Mouse (Mus musculus) T-helper 1 cell (primary cell): ENCODE measurements at regions not wholly inside any gene's neighbourhood (a gene's known extent, or its start where the extent isn't known, plus 50 kb on each side); places are given as distances from the start of the nearest gene placed in this dataset.

Experiments used
- in situ Hi-C: fragments of 300-600 bp; cut with MboI, MseI; formaldehyde crosslinking; loops from one replicate; pipeline ENCODE4 v1.15.1; 2025; ENCODE audit warnings: high pct_unique_total_duplicates

DNA sequence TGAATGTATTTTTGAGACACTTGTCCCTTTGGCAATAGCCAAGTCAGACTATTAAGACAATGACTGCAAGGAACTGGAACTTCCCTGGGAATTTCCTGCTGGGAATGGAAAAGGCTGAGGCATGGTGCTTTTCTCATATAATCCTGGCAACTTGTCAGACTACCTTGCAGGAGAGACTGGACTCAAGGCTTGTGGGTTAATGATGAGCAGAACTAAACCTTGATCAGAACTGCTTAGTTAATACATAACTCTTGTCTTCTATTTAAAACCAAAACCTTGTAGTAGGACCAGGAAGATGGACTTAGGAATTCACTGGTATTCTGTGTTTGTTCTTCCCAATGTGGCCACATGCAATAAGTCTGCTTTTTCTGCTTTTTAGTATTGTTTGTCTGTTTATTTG, 579.3 kb upstream of the Plxna2 start:
- in situ Hi-C loops = no loop called here

DNA sequence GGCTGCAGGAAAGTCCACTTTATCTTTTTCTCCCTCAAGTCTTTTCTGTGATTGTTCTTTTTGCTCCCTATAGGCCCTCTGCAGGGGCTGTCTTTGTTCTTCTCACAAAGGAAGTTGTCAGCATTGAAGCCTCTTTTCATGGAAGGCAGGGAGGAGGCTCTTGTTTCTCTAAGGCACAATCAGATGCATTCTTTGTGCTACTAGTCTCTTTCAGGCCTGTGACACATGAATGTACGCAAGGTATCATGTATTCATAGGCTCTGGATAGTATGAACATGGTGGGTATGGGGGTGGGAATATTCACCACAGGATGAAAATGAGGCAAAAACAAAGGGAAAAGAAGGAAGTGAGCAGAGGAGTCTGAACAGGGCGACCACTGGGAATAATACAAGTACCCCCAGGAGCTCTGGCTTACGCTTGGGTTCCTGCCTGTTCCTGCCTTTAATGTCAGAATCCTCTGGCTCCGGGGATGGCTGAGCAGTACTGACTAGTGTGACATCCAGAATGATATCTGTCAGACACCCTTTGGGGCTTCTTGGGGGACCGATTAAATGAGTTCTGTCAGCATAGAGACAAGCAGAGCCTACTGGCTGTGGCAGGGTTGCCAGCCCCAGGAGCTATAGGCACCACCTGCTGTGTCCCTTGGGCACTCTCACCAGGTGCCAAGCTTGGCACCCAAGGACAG, 583.7 kb upstream of the Plxna2 start:
- in situ Hi-C loops = no loop called here

DNA sequence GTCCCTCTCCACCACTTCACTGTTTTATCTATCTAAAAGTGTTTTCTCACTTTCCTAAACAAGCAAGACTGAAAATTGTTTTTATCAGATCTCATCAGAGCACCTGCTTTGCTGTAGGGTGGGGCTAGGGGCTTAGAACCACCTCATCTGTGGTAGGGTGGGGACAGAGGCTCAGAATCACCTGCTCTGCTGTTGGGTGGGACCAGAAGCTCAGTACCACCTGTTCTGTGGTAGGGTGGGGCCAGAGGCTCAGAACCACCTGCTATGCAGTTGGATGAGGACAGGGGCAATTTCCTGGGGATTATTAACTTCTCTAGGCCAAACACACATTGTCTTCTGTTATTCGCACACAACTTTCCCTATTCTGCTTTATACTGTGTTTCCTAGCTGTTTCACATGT, 585.4 kb upstream of the Plxna2 start:
- in situ Hi-C loops = no loop called here

DNA sequence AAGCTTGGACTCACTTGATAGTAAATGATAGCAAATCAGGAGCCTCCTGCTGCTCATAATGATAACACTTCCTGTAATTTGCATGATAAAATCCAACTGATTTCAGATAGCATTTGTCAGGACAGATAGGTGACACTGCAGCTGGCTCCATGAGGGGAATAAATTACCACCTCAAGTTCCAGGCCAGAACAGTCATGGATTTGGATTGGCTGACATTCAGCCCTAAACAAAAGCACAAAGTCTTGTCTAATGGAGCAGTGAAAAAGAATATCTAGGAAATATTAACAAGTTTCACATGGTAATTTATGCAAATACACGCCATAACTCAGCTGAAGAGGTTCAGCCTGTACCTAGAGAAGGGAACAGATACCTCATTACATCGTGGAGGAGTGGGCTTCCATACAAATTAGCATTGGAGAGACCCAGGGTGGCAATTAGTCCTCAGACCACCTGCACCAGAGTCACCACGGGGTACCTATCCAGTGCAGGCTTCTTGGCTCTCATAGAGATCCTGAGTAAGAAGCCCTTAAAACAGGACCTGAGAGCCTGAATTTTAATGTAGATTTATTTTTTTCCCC, 587.3 kb upstream of the Plxna2 start:
- in situ Hi-C loops = no loop called here

DNA sequence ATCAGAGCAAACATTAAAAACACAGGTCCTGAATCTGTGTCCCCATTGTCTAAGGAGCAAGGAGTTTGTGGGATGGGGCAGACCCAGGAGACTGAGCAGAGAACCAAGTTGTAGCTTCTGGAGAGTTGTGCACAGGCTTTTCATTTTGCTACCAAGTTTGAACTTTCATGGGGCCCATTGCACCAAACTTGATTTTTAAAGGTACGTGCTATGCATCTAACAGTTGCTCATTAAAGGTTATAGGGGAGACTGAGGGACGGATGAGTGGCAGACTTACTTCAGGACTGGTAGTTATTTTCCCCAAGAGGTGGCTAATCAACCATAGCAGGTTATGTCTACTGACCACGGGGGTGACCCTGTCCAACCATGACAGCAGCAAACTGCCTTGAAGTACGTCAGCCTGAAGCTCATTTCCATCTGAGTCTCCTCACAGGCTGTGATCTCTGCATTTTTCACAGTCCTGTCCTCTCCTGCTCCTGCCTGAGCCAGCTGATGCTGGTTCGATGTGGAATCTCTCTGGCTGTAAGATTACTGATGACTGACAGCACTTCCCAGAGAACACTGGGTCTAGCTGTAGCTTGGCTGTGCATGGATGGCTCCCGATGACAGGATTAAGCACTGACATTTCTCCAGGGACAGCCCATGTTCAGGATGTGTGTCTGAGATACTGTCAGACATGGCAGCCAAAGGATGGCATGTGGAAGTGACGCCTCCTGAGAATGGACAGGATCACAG, 590.9 kb upstream of the Plxna2 start:
- in situ Hi-C loops = no loop called here

DNA sequence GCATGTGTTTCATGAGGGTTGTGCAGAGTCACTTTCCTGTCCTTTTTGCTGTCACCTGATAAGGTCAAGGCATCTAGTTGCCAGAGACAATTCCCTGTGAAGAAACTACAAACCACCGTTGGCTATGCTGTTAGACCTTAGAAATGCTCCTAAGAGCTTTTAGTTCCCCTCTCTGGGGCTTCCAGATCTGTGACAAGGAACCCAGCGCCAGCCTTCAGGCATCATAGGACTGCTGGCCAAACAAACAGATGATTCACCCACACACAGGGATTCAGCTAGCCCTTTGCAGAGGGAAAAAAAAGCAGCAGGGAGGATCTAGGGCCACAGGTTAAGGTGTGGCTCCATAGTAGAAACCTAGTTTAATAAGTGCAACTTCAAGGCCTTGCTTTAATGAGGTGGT, 591.8 kb upstream of the Plxna2 start:
- in situ Hi-C loops = no loop called here

DNA sequence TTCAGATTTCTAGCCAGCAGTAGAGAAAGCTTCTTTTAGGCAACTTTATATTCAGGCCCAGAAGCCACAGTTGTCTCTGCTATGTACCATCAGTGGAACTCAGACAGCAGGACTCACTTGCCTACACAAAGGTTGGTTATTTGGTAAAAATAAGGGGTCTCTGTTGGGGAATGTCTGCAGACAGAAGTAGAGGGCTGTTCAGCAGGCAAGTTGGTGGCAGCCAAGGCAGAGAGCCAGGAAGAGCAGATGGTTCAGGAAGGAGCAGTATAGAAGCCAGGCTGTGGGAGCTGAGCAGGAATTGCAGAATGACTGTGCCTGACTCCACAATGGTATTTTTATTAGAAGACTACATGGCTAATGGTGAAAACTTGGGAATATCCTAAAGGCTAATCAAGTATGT, 598.7 kb upstream of the Plxna2 start:
- in situ Hi-C loops = loop anchor here (10.0 kb wide), 1 partner anchor 406 kb away; no protein-coding TSS in a partner anchor

DNA sequence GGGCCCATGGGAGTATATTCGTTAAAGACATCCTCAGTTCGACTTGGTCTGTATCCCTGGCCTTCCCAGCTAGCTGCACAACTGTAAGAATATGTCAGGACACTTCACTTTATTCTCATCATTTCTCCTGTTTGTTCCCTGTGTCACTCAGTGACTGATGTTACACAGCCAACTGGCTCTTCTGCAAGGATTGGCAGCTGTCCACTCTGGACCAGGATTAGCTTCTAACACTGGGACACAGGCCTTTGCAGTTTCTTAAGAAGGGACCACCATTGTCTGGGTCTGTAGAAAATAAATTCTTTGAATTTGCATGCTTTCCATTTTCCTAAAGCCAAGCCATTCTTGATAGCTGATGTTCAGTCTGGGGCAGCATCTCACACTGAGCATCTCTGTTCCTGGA, 622.1 kb upstream of the Camk1g start:
- in situ Hi-C loops = no loop called here

DNA sequence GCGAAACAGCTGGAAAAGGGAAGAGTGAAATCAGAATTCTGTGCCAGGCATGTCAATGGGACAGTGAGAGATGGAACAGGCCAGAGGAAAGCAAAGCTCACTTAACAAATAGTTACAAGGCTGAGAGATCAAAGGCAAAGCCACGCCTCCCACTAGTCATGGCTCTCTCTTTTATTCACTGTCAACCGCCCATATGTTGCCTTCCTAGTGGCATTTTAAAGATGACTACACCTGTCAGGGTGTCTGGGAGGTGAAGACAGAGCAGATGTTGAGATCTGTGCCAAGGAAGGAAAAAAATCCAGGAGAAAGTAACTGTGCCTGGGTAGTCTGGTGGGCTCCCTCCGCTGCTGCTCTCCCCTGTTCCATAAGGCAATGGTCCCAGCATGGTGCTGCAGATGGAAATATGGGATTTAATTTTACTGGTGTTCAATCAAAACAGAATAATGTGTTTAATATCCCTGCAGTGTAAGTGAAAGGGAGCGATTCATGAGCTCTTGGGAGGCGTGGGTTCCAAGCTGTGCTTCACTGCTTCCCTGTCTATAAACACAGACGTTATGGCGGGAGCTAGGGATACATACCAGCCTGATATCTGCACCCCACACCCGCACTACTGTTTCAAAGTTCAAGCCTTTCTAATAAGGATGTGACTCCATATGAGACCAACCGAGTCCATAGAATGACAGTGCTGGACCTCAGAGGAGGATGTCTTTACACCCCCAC, 620.0 kb upstream of the Camk1g start:
- in situ Hi-C loops = no loop called here

DNA sequence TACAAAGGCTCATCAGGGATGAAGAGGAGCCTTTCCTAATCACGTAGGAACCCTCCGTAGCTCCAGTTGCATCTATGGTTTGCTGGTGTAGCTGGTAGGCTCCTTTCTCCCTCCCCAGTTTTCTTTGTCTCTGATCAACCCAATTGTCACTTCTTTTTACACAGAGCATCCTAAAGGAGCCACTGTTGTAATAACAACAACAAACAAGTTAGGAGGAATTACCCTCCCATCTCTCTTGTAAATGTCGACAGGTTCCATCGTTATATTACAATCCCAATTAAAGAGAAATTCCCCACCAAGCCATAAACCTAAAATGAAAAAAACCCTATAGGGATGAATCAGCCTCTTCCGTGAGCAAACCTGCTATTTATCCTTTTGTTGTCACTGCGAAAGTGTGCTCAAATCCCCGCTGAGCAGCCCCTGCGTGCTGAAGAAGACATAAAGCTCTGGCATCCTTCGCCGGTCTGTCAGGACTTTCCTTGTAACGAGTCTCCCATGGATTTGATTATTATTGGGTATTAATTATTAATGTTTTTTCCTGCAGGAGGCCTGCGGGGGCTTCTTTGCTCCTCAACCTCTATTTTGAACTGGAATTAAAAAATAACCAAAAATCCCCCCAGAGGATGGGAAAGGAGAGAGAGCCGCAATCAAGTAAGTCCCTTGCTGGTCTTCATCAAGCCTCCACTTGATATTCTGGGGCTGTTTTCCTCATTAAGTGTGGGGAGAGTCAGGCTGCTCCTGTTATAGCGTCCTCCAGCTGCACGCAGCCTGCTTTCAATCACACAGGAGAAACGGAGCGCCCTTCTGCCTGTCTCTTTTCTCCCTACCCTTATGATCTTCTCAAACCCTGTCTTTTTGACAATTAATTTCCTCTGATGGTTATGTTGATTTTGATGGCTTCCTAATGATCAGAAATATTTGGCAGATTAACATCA, 619.1 kb upstream of the Camk1g start:
- in situ Hi-C loops = no loop called here

DNA sequence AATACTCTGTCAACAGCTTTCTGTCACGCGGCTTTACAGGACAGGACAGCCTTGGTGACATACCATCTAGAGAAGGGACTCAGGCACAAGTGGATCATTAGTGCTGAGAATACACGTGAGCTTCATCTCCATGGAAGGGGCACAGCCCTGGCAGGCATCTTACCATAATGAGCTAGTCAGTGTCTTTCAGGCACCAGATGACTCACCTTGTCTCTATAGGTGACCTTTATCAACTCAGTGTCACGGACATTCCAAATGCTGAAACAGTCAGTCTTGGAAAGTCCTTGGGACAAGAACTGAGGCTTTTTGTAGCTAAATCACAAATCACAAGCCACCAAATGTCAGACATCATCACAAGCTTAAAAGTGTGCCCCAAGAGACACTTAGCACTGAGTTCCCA, 610.5 kb upstream of the Camk1g start:
- in situ Hi-C loops = no loop called here

DNA sequence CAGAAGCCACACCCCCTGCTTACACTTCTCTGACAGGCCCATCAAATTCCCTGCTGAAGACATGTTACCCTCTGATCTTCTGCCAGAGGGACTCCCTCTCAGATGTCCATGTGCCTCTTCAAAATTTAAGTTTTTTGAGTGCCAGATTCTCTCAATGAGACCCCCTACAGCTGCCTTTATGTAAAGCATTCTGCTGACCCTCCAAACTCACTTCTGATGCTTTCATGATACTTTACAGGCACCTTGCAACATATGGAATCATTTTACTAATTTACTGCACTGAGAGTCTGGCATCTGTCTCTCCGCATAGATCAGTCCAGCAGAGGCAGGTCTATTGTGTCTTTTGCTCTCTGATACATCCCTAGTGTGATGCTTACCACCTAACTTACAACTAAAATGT, 601.4 kb upstream of the Camk1g start:
- in situ Hi-C loops = no loop called here

DNA sequence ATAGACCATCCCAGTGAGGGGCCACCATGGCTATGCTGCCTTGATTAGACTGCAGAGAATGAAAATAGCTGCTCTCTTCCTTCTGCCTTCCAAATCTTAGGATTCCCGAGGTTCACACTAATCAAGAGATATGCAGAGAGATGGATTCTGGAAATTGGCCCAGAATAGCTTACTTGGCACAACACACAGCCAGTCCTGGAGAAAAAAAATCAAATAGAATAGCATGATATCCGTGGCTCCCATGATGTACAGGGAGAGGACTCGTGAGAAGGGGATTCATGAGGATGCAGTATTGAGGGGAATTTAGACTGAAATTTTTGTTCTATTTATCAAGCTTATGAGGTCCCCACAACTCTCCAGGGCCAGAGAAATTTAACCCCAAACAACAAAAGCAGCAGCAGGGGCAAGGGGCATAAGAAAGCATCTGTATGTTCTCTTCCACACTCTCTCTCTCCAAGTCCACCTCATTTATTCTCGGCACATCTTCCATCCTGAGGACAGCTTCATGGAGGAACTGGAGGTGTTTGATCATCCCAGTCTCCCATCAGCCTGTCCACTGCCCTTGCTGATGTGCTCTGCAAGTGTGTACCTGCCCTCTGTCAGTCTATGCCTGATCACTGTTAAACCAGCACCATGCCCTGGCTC, 599.3 kb upstream of the Camk1g start:
- in situ Hi-C loops = no loop called here

DNA sequence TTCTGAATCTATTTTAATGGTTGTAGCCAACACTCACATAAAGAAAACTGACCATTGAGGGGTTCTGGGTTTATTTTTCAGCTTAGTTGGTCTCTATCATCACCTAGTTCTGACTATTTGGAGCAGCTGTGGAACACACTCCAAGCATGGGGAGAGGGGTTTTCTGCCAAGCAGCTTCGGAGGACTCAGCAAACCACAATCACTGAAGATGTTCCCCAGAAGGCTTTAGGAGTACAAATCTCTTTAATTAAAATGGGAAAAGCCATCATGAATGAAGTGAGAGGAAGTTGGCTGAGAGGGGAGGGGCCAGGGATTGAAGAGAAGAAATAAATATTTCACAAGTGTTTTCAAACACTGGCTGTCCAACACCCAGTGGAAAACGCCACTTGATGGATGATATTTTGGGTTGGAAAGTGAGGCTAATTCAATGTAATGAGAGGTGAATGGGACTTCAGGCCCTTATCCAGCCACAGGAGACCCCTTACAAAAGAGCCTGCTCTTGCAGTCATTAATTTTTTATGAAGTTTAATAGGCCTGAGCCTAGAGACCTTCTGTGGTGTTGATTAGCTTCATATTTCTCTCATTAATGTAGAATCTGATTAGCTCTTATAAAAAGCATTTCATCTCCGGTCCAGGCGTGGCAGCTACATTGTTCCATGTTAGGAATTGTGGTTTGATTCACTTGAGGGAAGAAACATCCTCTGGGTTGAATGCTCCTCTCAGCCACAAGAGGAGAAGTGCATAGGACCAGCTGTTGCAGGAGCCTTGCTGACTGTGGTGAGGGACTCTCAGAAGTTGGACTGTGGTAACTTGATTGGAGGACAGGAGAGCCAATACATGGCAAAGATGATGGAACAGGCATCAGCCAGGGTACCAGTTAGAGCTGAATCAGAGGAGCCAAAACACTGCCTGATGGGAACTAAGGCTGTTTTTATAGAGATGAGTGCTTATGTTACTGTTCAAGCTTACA, 598.1 kb upstream of the Camk1g start:
- in situ Hi-C loops = no loop called here

DNA sequence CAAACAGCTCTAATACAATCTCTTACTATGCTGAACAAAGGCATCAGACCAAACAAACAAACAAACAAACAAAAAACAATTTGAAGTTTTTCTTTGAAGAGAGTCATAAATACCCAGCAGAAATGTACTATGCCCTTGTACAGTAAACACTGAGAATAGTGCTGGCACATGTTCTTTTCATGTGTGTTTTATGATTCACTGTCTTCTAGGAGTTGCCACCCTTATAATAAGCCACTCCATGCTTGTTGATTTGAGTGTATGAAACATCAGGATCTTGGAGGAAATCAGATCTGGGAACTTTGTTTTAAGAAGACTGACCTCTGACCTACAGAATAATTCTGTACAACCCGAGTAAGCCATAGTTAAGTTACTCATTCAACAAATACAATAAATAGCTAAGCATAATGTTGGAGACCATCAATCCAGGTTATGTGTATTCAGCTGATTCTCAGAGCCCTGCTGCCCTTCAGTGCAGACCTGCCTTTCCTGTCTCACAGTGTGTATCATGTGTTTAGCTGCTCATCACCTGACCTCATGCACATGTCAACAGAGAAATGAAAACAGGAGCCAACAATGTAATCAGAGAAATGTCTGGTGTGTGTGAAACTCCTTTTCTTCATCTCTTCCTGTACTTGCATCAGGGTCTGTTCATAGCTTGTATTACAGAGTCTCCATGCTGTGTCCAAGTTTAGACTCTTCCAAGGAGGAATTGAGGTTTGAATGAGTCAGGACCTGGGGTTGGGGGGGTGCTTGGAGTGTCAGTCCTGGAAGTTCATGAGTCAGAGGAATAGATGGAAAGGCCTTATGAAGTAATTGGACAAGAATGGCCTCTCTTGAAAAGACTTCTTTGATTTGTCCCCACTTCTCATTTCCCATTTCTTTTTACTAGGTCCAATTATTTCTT, 596.8 kb upstream of the Camk1g start:
- in situ Hi-C loops = no loop called here

DNA sequence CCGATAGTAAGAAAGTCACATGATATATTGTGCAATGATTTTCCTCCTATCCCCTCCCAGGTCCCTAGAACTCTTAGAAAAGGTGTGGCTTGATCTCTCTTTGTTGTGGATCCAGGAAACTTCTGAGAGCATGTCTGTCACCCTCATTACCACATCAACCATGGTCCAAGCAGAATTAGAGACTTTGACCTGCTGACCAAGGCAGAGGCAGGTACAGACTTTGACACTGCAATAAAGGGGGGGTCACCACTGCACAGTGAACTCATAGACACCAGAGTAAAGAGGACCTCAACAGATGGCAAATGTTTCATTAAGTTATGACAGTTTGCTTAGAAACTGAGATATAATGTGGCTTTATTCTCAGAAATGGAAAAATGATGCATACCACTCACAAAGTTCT, 595.2 kb upstream of the Camk1g start:
- in situ Hi-C loops = no loop called here

DNA sequence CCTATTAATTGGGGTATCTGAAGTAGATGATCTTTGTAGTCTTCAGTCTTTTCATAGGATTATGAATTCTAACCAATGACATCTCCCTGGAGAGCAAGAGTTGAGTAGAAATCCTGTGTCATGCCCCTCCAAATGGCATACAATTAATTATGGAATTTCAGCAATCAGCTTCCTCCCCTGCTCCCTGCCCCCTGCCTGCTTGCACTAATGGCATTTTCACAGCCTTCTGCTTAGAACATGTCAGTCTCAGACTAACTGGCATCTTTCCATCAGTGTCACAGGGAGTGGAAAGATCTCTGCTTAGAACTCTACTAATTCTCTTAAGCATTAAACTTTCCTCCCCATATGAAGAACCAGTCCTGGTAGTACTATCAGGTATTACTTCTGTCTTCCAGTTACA, 581.8 kb upstream of the Camk1g start:
- in situ Hi-C loops = no loop called here

DNA sequence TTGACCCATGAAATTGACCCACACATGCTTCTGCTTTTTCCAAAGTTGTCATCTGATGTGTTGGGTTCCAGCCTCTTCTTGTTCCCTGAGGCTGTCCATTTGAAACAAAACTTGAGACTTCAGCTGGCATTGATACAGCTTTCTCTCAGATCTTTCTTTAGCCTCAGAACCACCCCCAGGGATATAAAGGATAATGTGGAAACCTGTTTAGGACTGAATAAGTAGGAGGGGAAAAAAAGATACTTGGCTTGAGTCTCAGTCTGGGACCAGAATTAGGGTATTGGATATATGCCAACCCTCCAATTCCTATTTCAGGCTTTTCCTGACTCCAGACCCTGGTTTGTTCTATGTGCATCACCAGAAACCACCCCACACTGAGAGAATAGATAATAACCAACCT, 579.7 kb upstream of the Camk1g start:
- in situ Hi-C loops = no loop called here
